Mouse (Mus musculus) liver, embryonic 11.5 days (tissue): ENCODE data around the gene 2300009A05Rik. TPM values are rescaled to one million over a fixed set of nuclear protein-coding genes. Genes with fewer than 3 reads are reported as not detected.

Experiments
- ATAC-seq: fragments of 200-750 bp; cut with Nextera tagmentation; replicated peaks from 2 replicates; pipeline ENCODE4 v1.8.0; 2017; ENCODE audit warnings: moderate number of reproducible peaks, mild to moderate bottlenecking, moderate TSS enrichment, moderate library complexity; ENCODE audit not compliant: low FRiP score
- DNase-seq: peaks from one replicate; pipeline ENCODE4 v3.0.0-alpha.2; 2017; ENCODE audit warnings: low spot score
- H3K27ac ChIP-seq: fragments of 300-500 bp; sonication (generic); 2 replicates; pipeline ENCODE4 v1.5.1; 2014; ENCODE audit warnings: mild to moderate bottlenecking, low read depth, low read length, control low read depth
- H3K27me3 ChIP-seq: fragments of 300-500 bp; sonication (generic); replicated peaks from 2 replicates; pipeline ENCODE4 v1.6.1; 2014; ENCODE audit warnings: low read length, mixed read lengths; ENCODE audit not compliant: control insufficient read depth, insufficient read depth
- H3K36me3 ChIP-seq: fragments of 300-500 bp; sonication (generic); 2 replicates; pipeline ENCODE4 v1.6.1; 2014; ENCODE audit warnings: mild to moderate bottlenecking, low read length, moderate library complexity, mixed read lengths; ENCODE audit not compliant: control insufficient read depth, insufficient read depth
- H3K4me1 ChIP-seq: fragments of 300-500 bp; sonication (generic); replicated peaks from 2 replicates; pipeline ENCODE4 v1.6.1; 2014; ENCODE audit warnings: low read length, mixed read lengths; ENCODE audit not compliant: control insufficient read depth, insufficient read depth
- H3K4me2 ChIP-seq: fragments of 300-500 bp; sonication (generic); 2 replicates; pipeline ENCODE4 v1.6.1; 2014; ENCODE audit warnings: mild to moderate bottlenecking, control low read depth, moderate library complexity
- H3K4me3 ChIP-seq: fragments of 300-500 bp; sonication (generic); 2 replicates; pipeline ENCODE4 v1.5.1; 2014; ENCODE audit warnings: low read depth, low read length, control low read depth
- H3K9ac ChIP-seq: fragments of 300-500 bp; sonication (generic); 2 replicates; pipeline ENCODE4 v1.6.1; 2014; ENCODE audit warnings: low read depth, low read length, control low read depth
- H3K9me3 ChIP-seq: fragments of 300-500 bp; sonication (generic); 2 replicates; pipeline ENCODE4 v1.6.1; 2016; ENCODE audit warnings: low read length, inconsistent platforms, mixed read lengths; ENCODE audit not compliant: control insufficient read depth
- WGBS: fragments of 180-500 bp; shearing (Covaris S2); extraction: QIAGEN DNeasy Blood & Tissue Kit; methylation state at CpG from one replicate; pipeline ENCODE4 v1.1.7; 2014; 5-methylcytosine and 5-hydroxymethylcytosine counted together
- polyA plus RNA-seq: library from polyadenylated mRNA; unstranded; fragments of >200 nt; fragmentation: Nextera tagmentation; extraction: Ambion mirVana; gene quantifications from 2 replicates; pipeline ENCODE4 v1.2.1, GENCODE M21; 2014

Gene 2300009A05Rik
- polyA plus RNA-seq, 1 experiment from 2014 or later: 41.5 TPM

DNA sequence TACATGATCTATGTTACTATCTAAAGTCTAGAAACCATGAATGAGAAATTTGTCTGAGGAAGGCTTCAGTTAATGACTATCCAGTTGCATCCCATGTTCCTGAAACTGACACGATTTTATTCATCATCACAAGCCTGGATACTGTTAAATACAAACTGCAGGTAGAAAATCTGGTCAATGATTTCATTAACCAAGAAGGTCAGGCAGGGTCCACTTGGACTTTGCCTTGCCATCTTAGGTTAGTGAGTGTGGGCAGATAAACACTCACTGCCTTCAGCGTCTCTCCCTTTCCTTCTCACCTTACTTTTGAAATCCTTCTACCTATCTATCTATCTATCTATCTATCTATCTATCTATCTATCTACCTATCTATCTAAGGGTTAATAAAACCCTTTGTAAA is 7.7 kb downstream of the 2300009A05Rik start:
- no peaks in the 10 kb centered on the region for H3K36me3 ChIP-seq
- DNase-seq (no peak), ATAC-seq (no peak)
- no peak overlapping the region for H3K9ac ChIP-seq
- H3K4me1 ChIP-seq: peaks cover 5% of the 10 kb centered on the region; the same call in 1 of the 2 replicates
- no peak overlapping the region for H3K4me3 ChIP-seq
- WGBS: 57% methylated on average over 2 of the region's 2 CpGs
- H3K9me3 ChIP-seq: no peaks in the 10 kb centered on the region
- H3K27me3 ChIP-seq: no peaks in the 10 kb centered on the region
- no peak overlapping the region for H3K4me2 ChIP-seq
- H3K27ac ChIP-seq: no peak overlapping the region

DNA sequence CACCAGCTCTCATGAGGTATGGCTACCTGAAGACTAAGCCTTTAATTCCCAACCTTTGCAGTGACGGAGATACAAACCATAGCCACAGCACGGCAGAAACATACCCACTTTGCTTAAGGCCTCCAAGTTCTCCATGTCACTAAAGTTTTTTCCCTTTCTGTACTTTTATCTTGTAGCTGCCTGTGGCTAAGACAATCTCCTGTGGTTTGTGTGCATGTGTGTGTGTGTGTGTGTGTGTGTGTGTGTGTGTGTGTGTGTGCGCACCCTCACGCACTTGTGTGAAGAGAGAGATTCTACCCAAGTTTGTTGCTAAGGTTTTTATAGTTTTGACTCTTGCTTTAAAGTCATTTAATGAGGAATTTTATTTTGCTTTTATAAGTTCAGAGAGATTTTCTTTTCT is 16.3 kb downstream of the 2300009A05Rik start:
- no peak for ATAC-seq
- Histone ChIP-seq H3K9ac (no peak overlapping the region), H3K4me1 (no peaks in the 10 kb centered on the region; the same call in 1 of the 2 replicates), H3K4me2 (no peak overlapping the region), H3K27me3 (no peaks in the 10 kb centered on the region), H3K9me3 (no peaks in the 10 kb centered on the region), H3K27ac (no peak overlapping the region), H3K4me3 (no peak overlapping the region), H3K36me3 (no peaks in the 10 kb centered on the region)
- 81% methylated on average over 4 of the region's 4 CpGs for WGBS
- DNase-seq: no peak

DNA sequence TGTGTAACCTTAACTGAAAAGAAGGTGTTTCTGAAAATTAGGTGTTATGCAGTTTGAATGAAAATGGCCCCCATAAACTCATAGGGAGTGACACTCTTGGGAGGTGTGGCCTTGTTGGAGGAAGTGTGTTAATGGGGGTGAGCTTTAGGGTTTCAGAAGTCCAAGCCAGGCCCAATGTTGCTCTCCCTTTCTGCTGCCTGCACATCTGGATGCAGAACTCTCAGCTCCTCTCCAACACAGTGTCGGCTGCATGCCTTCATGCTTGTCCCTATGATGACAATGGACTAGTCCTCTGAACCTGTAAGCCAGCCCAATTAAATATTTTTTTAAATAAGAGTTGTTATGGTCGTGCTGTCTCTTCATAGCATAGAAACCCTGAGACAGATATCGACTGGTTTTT is 18.7 kb downstream of the 2300009A05Rik start:
- no peak for DNase-seq
- 81% methylated on average over 3 of the region's 3 CpGs for WGBS
- peaks cover 10% of the 10 kb centered on the region for H3K4me1 ChIP-seq
- H3K27ac ChIP-seq: no peak overlapping the region
- no peak overlapping the region for H3K4me2 ChIP-seq
- H3K4me3 ChIP-seq: no peak overlapping the region
- ATAC-seq: no peak
- H3K36me3 ChIP-seq: no peaks in the 10 kb centered on the region
- H3K27me3 ChIP-seq: no peaks in the 10 kb centered on the region
- no peak overlapping the region for H3K9ac ChIP-seq
- H3K9me3 ChIP-seq: no peaks in the 10 kb centered on the region

DNA sequence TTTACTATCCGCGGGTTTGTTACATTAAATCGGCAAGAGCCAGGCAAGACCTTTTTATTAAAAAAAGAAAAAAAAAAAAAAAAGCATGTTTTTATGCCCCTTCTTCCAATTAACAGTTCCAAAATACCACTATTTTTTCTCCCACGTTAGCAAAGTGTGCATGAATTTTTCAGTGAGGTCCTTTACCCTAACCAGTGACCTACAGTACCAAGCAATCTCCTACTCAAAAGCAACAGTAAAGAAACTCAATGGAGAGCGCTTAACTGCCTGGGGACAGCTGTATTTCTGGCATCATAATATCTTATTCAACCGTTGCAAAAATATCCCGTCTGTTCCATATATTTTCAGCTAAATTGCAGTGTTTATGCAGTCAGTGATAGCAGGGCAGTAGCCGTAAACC is 20.9 kb downstream of the 2300009A05Rik start:
- Histone ChIP-seq H3K27me3 (no peaks in the 10 kb centered on the region), H3K4me1 (peaks cover 16% of the 10 kb centered on the region), H3K36me3 (peaks cover 4% of the 10 kb centered on the region; the same call in 1 of the 2 replicates), H3K27ac (no peak overlapping the region; the same call in 1 of the 2 replicates), H3K9me3 (no peaks in the 10 kb centered on the region), H3K4me3 (peak overlapping the region; percentile 72), H3K4me2 (peak overlapping the region; percentile 73), H3K9ac (peak overlapping the region; percentile 87)
- DNase-seq (no peak), ATAC-seq (no peak)
- 20% methylated on average over 8 of the region's 8 CpGs for WGBS

DNA sequence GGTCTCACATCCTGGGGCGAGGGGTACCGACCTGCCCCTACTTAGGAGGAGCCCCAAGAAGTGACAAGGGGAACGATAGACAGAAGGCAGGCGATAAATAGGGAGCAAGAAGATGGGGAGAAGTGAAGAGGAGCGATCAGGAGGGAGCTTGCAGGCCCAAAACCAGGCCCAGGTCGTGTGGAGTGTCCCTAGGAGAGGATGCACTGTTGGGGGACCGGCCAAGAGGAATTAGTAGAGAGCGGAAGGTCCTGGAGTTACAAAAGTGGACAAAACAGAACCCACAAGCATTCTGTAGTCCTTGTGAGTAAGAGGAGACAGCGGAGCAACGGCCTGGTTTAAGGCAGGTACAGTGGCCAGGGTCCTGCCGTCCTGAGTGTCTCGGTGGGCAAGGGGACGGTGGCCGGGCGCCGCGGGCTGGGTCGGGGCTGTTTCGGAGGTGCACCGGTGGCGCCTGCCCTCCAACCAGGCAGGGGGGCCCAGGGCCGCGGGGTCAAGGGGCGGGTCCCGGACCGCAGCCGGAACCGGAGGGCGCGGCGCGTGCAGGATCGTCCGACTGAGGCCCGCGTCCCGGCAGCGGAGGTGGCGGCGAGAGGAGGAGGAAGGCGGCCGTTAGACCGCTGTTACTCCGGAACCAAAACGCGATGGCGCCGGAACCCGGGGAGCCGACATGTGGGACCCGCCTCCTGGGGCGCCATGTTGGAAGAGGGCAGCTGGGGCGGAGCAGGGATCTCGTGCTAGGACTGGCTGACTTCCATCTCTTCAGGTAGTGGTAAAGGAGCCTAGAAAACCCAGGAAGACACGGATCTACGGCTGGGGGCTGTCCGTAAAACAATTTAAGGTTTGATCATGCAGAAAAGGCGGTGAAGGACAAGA is 21.5 kb downstream of the 2300009A05Rik start, which contains the start of gene Map2k5:
Gene Map2k5 (minus strand): TSS at position 633 of the 873 bp plus-strand sequence.
- Histone ChIP-seq H3K4me2 (peak within 1 kb of the TSS; percentile 73), H3K4me1 (peaks cover 17% of the 10 kb centered on the region), H3K27me3 (no peaks in the 10 kb centered on the region), H3K9me3 (no peaks in the 10 kb centered on the region), H3K9ac (peak within 1 kb of the TSS; percentile 87), H3K36me3 (peaks cover 4% of the 10 kb centered on the region; the same call in 1 of the 2 replicates), H3K4me3 (peak within 1 kb of the TSS; percentile 72), H3K27ac (peak within 1 kb of the TSS; percentile 81)
- ATAC-seq (peak; percentile 95), DNase-seq (peak; percentile 89)
- WGBS: under 1% methylated on average over 57 of the region's 58 CpGs

DNA sequence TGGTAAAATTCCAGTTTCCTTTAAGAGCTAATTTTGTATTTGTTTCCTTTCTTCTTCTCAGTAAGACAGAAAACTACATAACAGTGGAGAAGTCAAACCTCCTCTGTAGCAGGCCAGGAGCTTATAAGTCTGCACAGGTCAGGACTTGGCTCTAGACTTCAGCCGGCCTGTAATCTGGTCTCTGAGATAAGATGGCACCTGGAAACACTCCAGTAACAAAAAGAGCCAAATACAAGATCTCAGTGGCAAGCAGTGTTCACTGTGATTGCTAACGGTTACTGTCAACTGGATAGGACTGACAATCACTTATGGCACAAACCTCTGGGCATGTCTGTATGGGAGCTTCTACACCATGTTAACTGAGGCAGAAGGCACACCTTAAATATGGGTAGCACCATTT is 25.7 kb downstream of the 2300009A05Rik start:
- no peak for DNase-seq
- Histone ChIP-seq H3K9ac (no peak overlapping the region), H3K36me3 (peaks cover 6% of the 10 kb centered on the region; the same call in 1 of the 2 replicates), H3K4me1 (peaks cover 17% of the 10 kb centered on the region), H3K4me3 (no peak overlapping the region), H3K27ac (no peak overlapping the region), H3K4me2 (no peak overlapping the region), H3K27me3 (no peaks in the 10 kb centered on the region), H3K9me3 (no peaks in the 10 kb centered on the region)
- 37% methylated on average over 2 of the region's 2 CpGs for WGBS
- no peak for ATAC-seq

DNA sequence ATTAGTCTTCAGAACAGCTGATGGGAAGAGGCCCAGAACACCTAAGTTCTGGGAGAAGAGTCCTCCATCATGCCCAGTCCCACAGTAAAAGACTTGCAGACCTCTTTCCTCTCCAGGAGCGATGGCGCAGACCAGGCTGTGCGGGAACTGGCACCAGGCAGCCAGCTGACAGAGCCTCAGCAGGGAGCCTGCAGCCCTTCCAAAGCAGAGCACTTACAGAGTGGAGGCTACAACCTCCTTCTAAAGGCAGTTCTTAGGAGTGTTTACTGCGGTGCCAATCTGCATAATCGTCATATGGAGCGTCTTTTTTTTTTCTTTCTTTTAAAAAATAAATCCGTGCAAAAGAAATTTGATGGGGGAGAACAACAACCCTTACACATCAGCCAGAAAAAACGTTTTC is 26.5 kb downstream of the 2300009A05Rik start:
- no peak overlapping the region for H3K4me2 ChIP-seq
- DNase-seq (no peak), ATAC-seq (no peak)
- H3K36me3 ChIP-seq: peaks cover 6% of the 10 kb centered on the region; the same call in 1 of the 2 replicates
- no peak overlapping the region for H3K9ac ChIP-seq
- no peak overlapping the region for H3K27ac ChIP-seq
- peaks cover 17% of the 10 kb centered on the region for H3K4me1 ChIP-seq
- H3K4me3 ChIP-seq: no peak overlapping the region
- no peaks in the 10 kb centered on the region for H3K27me3 ChIP-seq
- 74% methylated on average over 8 of the region's 8 CpGs for WGBS
- no peaks in the 10 kb centered on the region for H3K9me3 ChIP-seq

DNA sequence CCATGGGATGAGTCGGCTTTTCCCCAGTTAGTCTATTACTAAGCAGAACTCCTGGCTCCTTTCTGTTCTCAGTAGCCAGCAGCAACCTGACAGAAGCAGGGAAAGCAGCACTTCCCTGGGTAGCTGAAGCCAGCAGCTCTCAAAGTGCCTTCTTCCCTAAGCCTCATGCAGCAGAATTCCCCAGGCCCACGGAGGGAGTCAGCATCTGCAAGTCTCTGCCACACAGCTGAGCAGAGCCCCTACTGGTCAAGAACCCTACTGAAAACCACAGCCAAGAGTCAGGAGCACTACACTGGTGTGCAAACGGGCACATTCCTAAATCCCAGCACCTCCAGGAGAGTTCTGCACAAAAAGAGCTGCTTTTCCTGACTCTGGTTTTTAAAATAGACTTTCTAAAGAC is 38.6 kb downstream of the 2300009A05Rik start:
- WGBS: 57% methylated on average over 3 of the region's 3 CpGs
- H3K4me1 ChIP-seq: no peaks in the 10 kb centered on the region
- H3K4me2 ChIP-seq: no peak overlapping the region
- no peak for DNase-seq
- H3K4me3 ChIP-seq: no peak overlapping the region
- ATAC-seq: no peak
- no peaks in the 10 kb centered on the region for H3K27me3 ChIP-seq
- H3K36me3 ChIP-seq: no peaks in the 10 kb centered on the region
- no peak overlapping the region for H3K27ac ChIP-seq
- H3K9me3 ChIP-seq: no peaks in the 10 kb centered on the region
- no peak overlapping the region for H3K9ac ChIP-seq

DNA sequence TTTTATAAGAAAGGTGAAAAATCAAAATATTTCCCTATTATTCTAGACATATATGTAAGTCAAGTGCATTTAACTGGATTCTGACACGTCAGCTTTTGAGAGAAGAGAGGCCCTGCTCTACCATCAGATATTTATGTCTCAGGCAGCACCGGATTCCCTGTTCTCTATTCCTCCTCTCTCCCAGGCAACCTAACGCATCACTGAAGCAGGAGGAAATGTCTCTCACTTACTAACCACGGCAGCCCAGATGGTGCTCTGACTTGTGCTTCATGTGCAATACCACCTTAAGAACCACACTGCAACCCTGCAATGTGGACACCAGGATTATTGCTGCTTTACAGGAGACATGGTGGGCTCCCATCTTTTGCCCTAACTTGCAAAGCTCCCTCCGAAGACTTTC is 40.0 kb downstream of the 2300009A05Rik start:
- DNase-seq (no peak), ATAC-seq (no peak)
- H3K4me3 ChIP-seq: no peak overlapping the region
- H3K27me3 ChIP-seq: no peaks in the 10 kb centered on the region
- 85% methylated on average over 5 of the region's 5 CpGs for WGBS
- no peaks in the 10 kb centered on the region for H3K4me1 ChIP-seq
- H3K4me2 ChIP-seq: no peak overlapping the region
- no peak overlapping the region for H3K9ac ChIP-seq
- no peaks in the 10 kb centered on the region for H3K36me3 ChIP-seq
- no peaks in the 10 kb centered on the region for H3K9me3 ChIP-seq
- H3K27ac ChIP-seq: no peak overlapping the region
